Mouse (Mus musculus) forebrain, embryonic 12.5 days (tissue): ENCODE results near the gene Emp2. TPM values are rescaled to one million over a fixed set of nuclear protein-coding genes. Genes with fewer than 3 reads are reported as not detected.

Source experiments
- ATAC-seq: fragments of 200-750 bp; cut with Nextera tagmentation; 2 replicates; pipeline ENCODE4 v1.8.0; 2017; ENCODE audit warnings: moderate TSS enrichment; ENCODE audit not compliant: low FRiP score
- H3K27ac ChIP-seq: fragments of 300-500 bp; sonication (generic); 2 replicates; pipeline ENCODE4 v1.5.1; 2016; ENCODE audit warnings: mild to moderate bottlenecking
- H3K27me3 ChIP-seq: fragments of 300-500 bp; sonication (generic); 2 replicates; pipeline ENCODE4 v1.6.1; 2016; ENCODE audit warnings: mild to moderate bottlenecking
- H3K36me3 ChIP-seq: fragments of 300-500 bp; sonication (generic); replicated peaks from 2 replicates; pipeline ENCODE4 v1.6.1; 2016; ENCODE audit warnings: mild to moderate bottlenecking
- H3K4me1 ChIP-seq: fragments of 300-500 bp; sonication (generic); 2 replicates; pipeline ENCODE4 v1.6.1; 2016
- H3K4me2 ChIP-seq: fragments of 300-500 bp; sonication (generic); 2 replicates; pipeline ENCODE4 v1.6.1; 2016; ENCODE audit warnings: mild to moderate bottlenecking, moderate library complexity
- H3K4me3 ChIP-seq: fragments of 300-500 bp; sonication (generic); replicated peaks from 2 replicates; pipeline ENCODE4 v1.5.1; 2016; ENCODE audit warnings: mild to moderate bottlenecking
- H3K9ac ChIP-seq: fragments of 300-500 bp; sonication (generic); 2 replicates; pipeline ENCODE4 v1.6.1; 2016; ENCODE audit warnings: mild to moderate bottlenecking
- H3K9me3 ChIP-seq: fragments of 300-500 bp; sonication (generic); 2 replicates; pipeline ENCODE4 v1.6.1; 2016
- WGBS: fragments of 180-500 bp; shearing (Covaris S2); methylation state at CpG from one replicate; pipeline ENCODE4 v1.1.7; 2016; 5-methylcytosine and 5-hydroxymethylcytosine counted together
- polyA plus RNA-seq: library from polyadenylated mRNA; unstranded; fragments of >200 nt; fragmentation: Nextera tagmentation; extraction: Ambion mirVana; gene quantifications from 2 replicates; pipeline ENCODE4 v1.2.1, GENCODE M21; 2016

The Emp2 gene
- polyA plus RNA-seq, 1 experiment from 2014 or later: 3.6 TPM

- WGBS: 87% methylated on average over 13 of the region's 13 CpGs
- H3K4me1 ChIP-seq: peaks cover 3% of the 10 kb centered on the region
- no peak overlapping the region for H3K4me2 ChIP-seq
- no peak overlapping the region for H3K27ac ChIP-seq
- H3K9ac ChIP-seq: no peak overlapping the region
- H3K27me3 ChIP-seq: no peaks in the 10 kb centered on the region
- ATAC-seq: no peak
- no peak overlapping the region for H3K4me3 ChIP-seq
- H3K36me3 ChIP-seq: no peaks in the 10 kb centered on the region
- H3K9me3 ChIP-seq: no peaks in the 10 kb centered on the region
Observed at GRCm38 (mm10) chr16:10337422-10338197, 23.8 kb upstream of the Emp2 start.

GRCm38 (mm10) chr16:10336454-10337421 lies 23.0 kb upstream of the Emp2 start:
- Histone ChIP-seq H3K36me3 (no peaks in the 10 kb centered on the region), H3K9me3 (no peaks in the 10 kb centered on the region), H3K4me3 (no peak overlapping the region), H3K27ac (no peak overlapping the region), H3K4me1 (no peaks in the 10 kb centered on the region), H3K27me3 (no peaks in the 10 kb centered on the region), H3K9ac (no peak overlapping the region), H3K4me2 (no peak overlapping the region)
- no peak for ATAC-seq
- WGBS: 95% methylated on average over 19 of the region's 19 CpGs

DNA sequence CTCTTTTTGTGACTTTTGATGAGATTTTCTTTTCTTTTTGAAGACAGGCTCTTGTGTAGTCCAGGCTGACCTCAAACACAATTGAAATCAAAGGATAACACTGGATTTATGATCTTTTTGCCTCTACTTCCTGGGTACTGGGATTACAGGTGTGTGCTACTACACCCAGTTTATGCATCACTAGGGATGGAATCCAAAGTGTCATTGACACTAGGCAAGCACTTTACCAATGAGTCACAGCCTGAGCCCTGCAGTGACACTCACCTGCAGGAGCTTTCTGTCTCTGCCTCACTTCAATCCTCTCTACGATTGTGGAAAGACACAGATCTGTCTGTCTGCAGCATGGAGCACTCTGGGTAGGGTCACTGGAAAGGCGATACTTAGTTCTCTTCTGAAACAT lies 22.2 kb upstream of the Emp2 start:
- H3K9ac ChIP-seq: no peak overlapping the region
- no peaks in the 10 kb centered on the region for H3K36me3 ChIP-seq
- no peaks in the 10 kb centered on the region for H3K9me3 ChIP-seq
- H3K4me1 ChIP-seq: no peaks in the 10 kb centered on the region
- no peak overlapping the region for H3K27ac ChIP-seq
- WGBS: 77% methylated on average over 2 of the region's 2 CpGs
- ATAC-seq: no peak
- H3K27me3 ChIP-seq: no peaks in the 10 kb centered on the region
- H3K4me2 ChIP-seq: no peak overlapping the region
- no peak overlapping the region for H3K4me3 ChIP-seq

- no peaks in the 10 kb centered on the region for H3K27me3 ChIP-seq
- no peak overlapping the region for H3K4me3 ChIP-seq
- no peak overlapping the region for H3K27ac ChIP-seq
- no peak overlapping the region for H3K9ac ChIP-seq
- H3K4me2 ChIP-seq: no peak overlapping the region
- H3K9me3 ChIP-seq: no peaks in the 10 kb centered on the region
- no peaks in the 10 kb centered on the region for H3K36me3 ChIP-seq
- no peak for ATAC-seq
- H3K4me1 ChIP-seq: no peaks in the 10 kb centered on the region
- WGBS: 54% methylated on average over 7 of the region's 7 CpGs
Observed at GRCm38 (mm10) chr16:10332732-10333131, 19.0 kb upstream of the Emp2 start.

DNA sequence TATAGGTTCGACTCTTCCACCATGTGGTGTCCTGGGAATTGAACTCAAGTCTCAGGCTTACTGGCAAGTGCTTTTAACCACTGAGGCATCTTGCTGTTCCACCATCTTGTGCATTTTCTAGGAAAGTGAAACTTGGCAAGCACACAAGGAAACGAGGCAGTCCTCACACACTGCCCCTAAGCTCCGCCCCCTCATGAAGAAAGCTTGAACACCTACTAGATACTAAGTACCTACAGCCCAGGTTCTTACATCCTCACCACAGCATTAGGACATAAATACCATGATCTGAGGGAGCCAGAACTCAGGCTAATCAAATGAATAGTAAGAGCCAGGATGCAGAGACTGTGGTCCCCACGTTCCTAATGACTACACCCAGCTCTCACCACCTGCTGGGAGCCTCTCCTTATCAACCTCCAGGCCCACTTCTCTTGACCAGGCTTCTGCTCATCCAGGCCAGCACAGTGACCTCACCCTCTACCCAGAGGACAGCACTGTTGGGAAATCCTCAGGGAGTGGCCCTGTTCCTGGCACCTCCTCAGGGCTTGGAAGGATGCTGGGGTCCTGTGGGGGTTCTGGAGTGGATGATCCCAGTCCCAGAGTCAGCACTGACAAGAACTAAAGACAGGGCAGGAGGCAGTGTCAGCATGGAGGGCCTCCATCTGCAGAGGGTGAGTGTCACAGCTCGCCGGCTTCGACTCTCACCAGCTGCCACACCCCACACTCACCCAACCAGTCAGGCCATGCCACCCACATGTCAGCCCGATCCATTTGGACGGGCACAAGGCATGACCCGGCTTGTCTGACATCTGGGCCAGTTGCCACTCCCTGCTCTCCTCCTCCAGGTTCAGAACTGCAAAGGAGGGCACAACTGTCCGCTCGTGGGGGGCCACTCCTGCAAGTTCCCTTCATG lies 17.1 kb upstream of the Emp2 start:
- H3K4me1 ChIP-seq: no peaks in the 10 kb centered on the region
- no peak overlapping the region for H3K4me3 ChIP-seq
- H3K36me3 ChIP-seq: no peaks in the 10 kb centered on the region
- no peak for ATAC-seq
- H3K27me3 ChIP-seq: no peaks in the 10 kb centered on the region
- H3K4me2 ChIP-seq: no peak overlapping the region
- no peak overlapping the region for H3K27ac ChIP-seq
- H3K9ac ChIP-seq: no peak overlapping the region
- H3K9me3 ChIP-seq: no peaks in the 10 kb centered on the region
- WGBS: 81% methylated on average over 12 of the region's 12 CpGs

DNA sequence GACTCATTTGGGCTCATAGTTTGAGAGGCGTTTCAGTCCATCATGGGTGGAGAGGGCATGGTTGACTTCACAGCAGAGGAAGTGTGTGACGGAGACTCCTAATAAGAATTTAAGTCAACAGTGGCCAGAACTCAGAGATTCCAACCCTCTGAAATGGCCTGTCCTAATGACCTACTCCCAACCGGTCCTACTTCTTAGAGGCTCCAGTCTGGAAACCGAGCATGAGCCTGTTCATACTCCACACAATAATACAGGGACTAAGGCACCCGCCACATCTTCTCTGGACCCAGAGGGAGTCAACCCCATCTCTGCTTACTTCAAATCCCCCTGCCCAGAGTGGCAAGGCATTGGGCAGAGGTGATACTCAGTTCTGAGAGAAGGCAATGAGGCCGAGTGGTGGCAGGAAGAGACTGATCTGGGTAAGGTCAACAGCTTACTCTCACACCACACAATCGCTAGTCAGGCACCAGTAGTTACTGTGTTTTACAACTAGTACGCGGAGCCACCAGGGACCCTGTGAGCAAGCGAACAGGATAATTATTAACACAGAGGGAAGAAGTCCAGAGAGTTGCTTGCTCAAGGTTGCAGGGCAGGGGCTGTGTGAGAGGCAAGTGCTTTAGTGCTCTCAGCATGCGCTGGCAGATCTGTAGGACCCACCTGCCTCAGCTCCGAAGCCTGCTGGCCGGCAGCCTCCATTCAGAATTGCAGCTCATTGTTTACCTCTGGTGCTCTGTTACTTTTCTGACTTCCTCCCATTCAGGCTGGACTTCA lies 14.0 kb upstream of the Emp2 start:
- H3K4me1 ChIP-seq: no peaks in the 10 kb centered on the region
- H3K36me3 ChIP-seq: no peaks in the 10 kb centered on the region
- no peak overlapping the region for H3K9ac ChIP-seq
- H3K27me3 ChIP-seq: no peaks in the 10 kb centered on the region; the same call in 1 of the 2 replicates
- no peak for ATAC-seq
- no peak overlapping the region for H3K27ac ChIP-seq
- no peaks in the 10 kb centered on the region for H3K9me3 ChIP-seq
- H3K4me3 ChIP-seq: no peak overlapping the region
- WGBS: 65% methylated on average over 13 of the region's 13 CpGs
- H3K4me2 ChIP-seq: no peak overlapping the region

DNA sequence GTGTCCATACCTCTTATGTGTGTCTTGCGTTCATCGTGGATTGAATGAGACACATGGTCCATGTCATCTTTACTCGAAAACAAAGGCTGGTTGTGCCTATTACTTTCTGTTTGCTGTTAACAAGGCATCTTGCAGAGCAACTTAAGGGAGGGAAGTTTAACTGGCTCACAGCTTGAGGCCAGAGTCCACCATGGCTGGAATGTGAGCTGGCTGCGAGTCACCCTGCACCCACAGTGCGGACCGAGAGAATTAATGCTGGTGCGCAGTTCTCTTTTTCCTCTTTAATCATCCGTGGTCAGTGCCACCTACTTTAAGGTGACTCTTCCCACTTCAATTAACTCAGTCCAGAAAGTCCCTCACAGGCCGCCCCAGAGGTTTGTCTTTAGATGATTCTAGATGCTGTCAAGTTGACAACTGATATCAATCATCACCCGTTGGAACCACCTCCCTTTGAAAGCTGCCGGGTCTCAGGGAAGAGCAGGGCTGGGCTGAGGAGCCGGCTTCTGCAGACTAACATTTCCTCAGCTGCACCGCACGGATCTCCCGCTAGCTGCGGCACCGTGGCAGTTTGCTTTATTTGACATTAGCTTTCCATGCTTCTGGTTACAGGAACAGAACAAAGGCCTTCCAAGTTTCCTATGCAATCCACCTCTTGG lies 6.3 kb upstream of the Emp2 start:
- no peak overlapping the region for H3K27ac ChIP-seq
- 69% methylated on average over 17 of the region's 17 CpGs for WGBS
- H3K9ac ChIP-seq: no peak overlapping the region
- no peaks in the 10 kb centered on the region for H3K36me3 ChIP-seq
- H3K9me3 ChIP-seq: 0 out of 2 replicates have a peak, but pooled peaks cover 3% of the 10 kb centered on the region
- ATAC-seq: no peak
- no peak overlapping the region for H3K4me3 ChIP-seq
- H3K4me2 ChIP-seq: no peak overlapping the region
- H3K4me1 ChIP-seq: no peaks in the 10 kb centered on the region
- no peaks in the 10 kb centered on the region; the same call in 1 of the 2 replicates for H3K27me3 ChIP-seq

DNA sequence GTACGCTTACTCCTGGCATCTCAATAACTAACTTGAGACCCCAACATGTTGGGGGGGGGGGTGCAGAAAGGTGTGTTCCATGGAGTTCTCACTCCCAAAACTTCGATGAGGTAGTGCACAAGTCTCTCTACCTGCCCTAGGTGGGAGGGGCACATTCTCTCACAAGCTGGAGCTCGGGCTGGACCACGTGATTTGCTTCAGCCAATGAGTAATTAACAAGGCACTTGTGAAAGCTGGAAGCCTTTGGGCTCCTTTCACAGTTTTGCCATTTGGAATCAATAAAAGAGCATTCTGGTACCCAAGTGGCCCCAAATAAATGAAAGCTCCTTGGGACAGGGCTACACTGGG lies 3.4 kb upstream of the Emp2 start:
- Histone ChIP-seq H3K9ac (no peak overlapping the region), H3K4me1 (peaks cover 12% of the 10 kb centered on the region), H3K27ac (no peak overlapping the region), H3K4me2 (no peak overlapping the region), H3K27me3 (peaks cover 21% of the 10 kb centered on the region), H3K36me3 (no peaks in the 10 kb centered on the region), H3K9me3 (0 out of 2 replicates have a peak, but pooled peaks cover 3% of the 10 kb centered on the region), H3K4me3 (no peak overlapping the region)
- no peak for ATAC-seq
- 67% methylated on average over 4 of the region's 4 CpGs for WGBS

DNA sequence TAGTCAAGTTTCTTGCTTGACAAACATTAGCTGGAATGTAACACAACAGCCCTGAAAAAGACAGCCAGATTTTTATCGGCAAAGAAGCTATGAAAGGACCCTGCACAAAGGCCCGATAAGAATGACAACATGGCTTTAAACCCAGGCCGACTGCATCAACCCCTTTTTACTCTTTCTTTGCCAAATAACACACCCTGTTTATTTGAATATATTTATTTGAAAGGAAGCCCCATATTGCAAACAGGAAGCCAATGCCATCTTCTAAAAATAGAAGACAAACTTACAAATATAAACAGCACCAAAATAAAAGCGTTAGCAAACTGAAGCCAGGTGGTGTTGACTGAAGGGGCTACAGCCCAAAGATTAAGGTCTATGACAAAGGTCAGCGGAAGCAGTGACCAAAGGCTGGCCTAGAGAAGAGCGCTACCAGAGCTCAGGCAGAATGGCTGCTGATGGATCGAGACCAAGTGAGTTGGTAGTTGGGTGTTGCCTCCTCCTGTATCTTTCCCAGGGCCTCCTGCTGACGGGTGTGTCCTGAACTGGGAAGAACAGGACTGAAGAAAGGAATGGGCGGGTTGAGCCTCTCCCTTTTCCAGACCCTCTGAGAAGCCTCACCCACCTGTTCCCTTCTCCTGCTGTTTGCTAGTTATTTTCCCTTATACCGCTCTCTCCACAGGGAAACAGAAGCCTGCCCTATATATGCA lies 2.9 kb upstream of the Emp2 start:
- Histone ChIP-seq H3K9ac (no peak overlapping the region), H3K9me3 (0 out of 2 replicates have a peak, but pooled peaks cover 3% of the 10 kb centered on the region), H3K27ac (no peak overlapping the region), H3K4me3 (no peak overlapping the region), H3K4me2 (no peak overlapping the region), H3K27me3 (peaks cover 23% of the 10 kb centered on the region), H3K36me3 (no peaks in the 10 kb centered on the region), H3K4me1 (peaks cover 12% of the 10 kb centered on the region)
- no peak for ATAC-seq
- 84% methylated on average over 10 of the region's 10 CpGs for WGBS

DNA sequence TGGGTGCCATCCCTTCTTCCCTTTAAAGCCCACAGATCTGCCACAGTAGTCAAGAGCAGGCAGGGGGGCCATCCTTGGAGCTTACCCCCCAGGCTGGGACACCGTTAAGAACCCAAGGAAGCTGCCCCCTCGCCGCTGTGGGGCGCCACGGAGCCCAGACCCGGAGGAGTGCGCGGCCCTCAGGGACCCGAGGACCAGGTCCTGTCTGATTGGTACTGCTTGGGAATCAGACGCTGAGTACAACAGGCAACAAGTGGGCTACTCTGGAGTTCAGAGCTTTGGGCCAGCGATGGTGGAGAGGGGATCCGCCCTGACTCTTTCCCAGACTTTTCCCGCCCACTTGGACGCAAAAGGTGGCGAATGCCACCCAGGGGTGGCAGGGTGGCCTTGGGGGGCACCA lies 542 bp downstream of the Emp2 start:
- H3K9me3 ChIP-seq: no peaks in the 10 kb centered on the region
- no peaks in the 10 kb centered on the region for H3K36me3 ChIP-seq
- no peak overlapping the region for H3K27ac ChIP-seq
- peak overlapping the region; percentile 63 for H3K9ac ChIP-seq
- WGBS: 3% methylated on average over 15 of the region's 15 CpGs
- H3K4me3 ChIP-seq: peak overlapping the region; percentile 49
- peaks cover 28% of the 10 kb centered on the region for H3K27me3 ChIP-seq
- peaks cover 12% of the 10 kb centered on the region for H3K4me1 ChIP-seq
- ATAC-seq: peak; percentile 53; the same call in 1 of the 2 replicates
- H3K4me2 ChIP-seq: peak overlapping the region; percentile 95
